Mouse (Mus musculus): ENCODE measurements around the gene Aak1. TPM values are rescaled to one million over a fixed set of nuclear protein-coding genes. Genes with fewer than 3 reads are reported as not detected.

Gene Aak1
- polyA plus RNA-seq, 1 experiment = 21.5 TPM

GRCm38 (mm10) chr6:86849692-86850445 is 552 bp downstream of the Aak1 start:
- no peaks in the 10 kb centered on the region for H3K4me1 ChIP-seq (ENCODE audit: control insufficient read depth, insufficient read depth, insufficient read length)
- no peaks in the 10 kb centered on the region for H3K27me3 ChIP-seq (ENCODE audit: control insufficient read depth, insufficient read depth, low read length)
- no peaks in the 10 kb centered on the region for H3K36me3 ChIP-seq (ENCODE audit: control insufficient read depth, insufficient read depth, low read length)
- DNase-seq (ENCODE audit: low read depth in 1 of 2, low spot score in 2 of 2) = peak in 1 of 2 experiments; percentile 15
- H3K4me3 ChIP-seq (ENCODE audit: extremely low read depth, insufficient read depth, insufficient read length) = peak overlapping the region; percentile 97
- TF ChIP-seq CTCF (IDR thresholded peaks at IDR 0.05; ENCODE audit: extremely low read depth, insufficient read depth, insufficient read length, insufficient replicate concordance) (no peak), POLR2A (IDR thresholded peaks at IDR 0.05; ENCODE audit: low read depth, low read length) (no peak)
- peak overlapping the region; percentile 100 for H3K27ac ChIP-seq (ENCODE audit: insufficient read depth, low read length)
- WGBS = under 1% methylated on average over 36 of the region's 36 CpGs

- TF ChIP-seq POLR2A (IDR thresholded peaks at IDR 0.05; ENCODE audit: low read depth, low read length) = no peak
- TF ChIP-seq CTCF (IDR thresholded peaks at IDR 0.05; ENCODE audit: extremely low read depth, insufficient read depth, insufficient read length, insufficient replicate concordance) = no peak
- peak in 1 of 2 experiments; percentile 35 for DNase-seq (ENCODE audit: low read depth in 1 of 2, low spot score in 2 of 2)
These were observed 1.3 kb downstream of the Aak1 start for GRCm38 (mm10) chr6:86850588-86850987.

GRCm38 (mm10) chr6:86851561-86851960 is 2.2 kb downstream of the Aak1 start:
- Histone ChIP-seq H3K4me1 (ENCODE audit: control insufficient read depth, insufficient read depth, insufficient read length) (no peaks in the 10 kb centered on the region), H3K36me3 (ENCODE audit: control insufficient read depth, insufficient read depth, low read length) (peaks cover 5% of the 10 kb centered on the region; the same call in 1 of the 2 replicates), H3K27me3 (ENCODE audit: control insufficient read depth, insufficient read depth, low read length) (no peaks in the 10 kb centered on the region), H3K27ac (ENCODE audit: insufficient read depth, low read length) (peak overlapping the region; percentile 6; the same call in 1 of the 2 replicates), H3K4me3 (ENCODE audit: extremely low read depth, insufficient read depth, insufficient read length) (no peak overlapping the region; the same call in 1 of the 2 replicates)
- no peak for DNase-seq (ENCODE audit: low read depth in 1 of 2, low spot score in 2 of 2)
- TF ChIP-seq CTCF (IDR thresholded peaks at IDR 0.05; ENCODE audit: extremely low read depth, insufficient read depth, insufficient read length, insufficient replicate concordance) (no peak), POLR2A (IDR thresholded peaks at IDR 0.05; ENCODE audit: low read depth, low read length) (no peak)
- WGBS = 26% methylated on average over 1 of the region's 1 CpGs

More at GRCm38 (mm10) chr6:86850588-86850987, 1.3 kb downstream of the Aak1 start:
- 6% methylated on average over 4 of the region's 4 CpGs for WGBS
- H3K4me3 ChIP-seq (ENCODE audit: extremely low read depth, insufficient read depth, insufficient read length) = peak overlapping the region; percentile 97
- no peaks in the 10 kb centered on the region for H3K27me3 ChIP-seq (ENCODE audit: control insufficient read depth, insufficient read depth, low read length)
- H3K4me1 ChIP-seq (ENCODE audit: control insufficient read depth, insufficient read depth, insufficient read length) = no peaks in the 10 kb centered on the region
- H3K27ac ChIP-seq (ENCODE audit: insufficient read depth, low read length) = peak overlapping the region; percentile 100
- peaks cover 2% of the 10 kb centered on the region; the same call in 1 of the 2 replicates for H3K36me3 ChIP-seq (ENCODE audit: control insufficient read depth, insufficient read depth, low read length)

- Histone ChIP-seq H3K4me1 (ENCODE audit: control insufficient read depth, insufficient read depth, insufficient read length) (no peaks in the 10 kb centered on the region), H3K27me3 (ENCODE audit: control insufficient read depth, insufficient read depth, low read length) (no peaks in the 10 kb centered on the region), H3K27ac (ENCODE audit: insufficient read depth, low read length) (no peak overlapping the region), H3K4me3 (ENCODE audit: extremely low read depth, insufficient read depth, insufficient read length) (no peak overlapping the region), H3K36me3 (ENCODE audit: control insufficient read depth, insufficient read depth, low read length) (peaks cover 7% of the 10 kb centered on the region; the same call in 1 of the 2 replicates)
- WGBS = 82% methylated on average over 3 of the region's 3 CpGs
- no peak for TF ChIP-seq POLR2A (IDR thresholded peaks at IDR 0.05; ENCODE audit: low read depth, low read length)
- TF ChIP-seq CTCF (IDR thresholded peaks at IDR 0.05; ENCODE audit: extremely low read depth, insufficient read depth, insufficient read length, insufficient replicate concordance) = no peak
- DNase-seq (ENCODE audit: low read depth in 1 of 2, low spot score in 2 of 2) = no peak
These were observed 4.6 kb downstream of the Aak1 start for GRCm38 (mm10) chr6:86853928-86854327.

GRCm38 (mm10) chr6:86854941-86855340 is 5.6 kb downstream of the Aak1 start:
- no peak overlapping the region for H3K27ac ChIP-seq (ENCODE audit: insufficient read depth, low read length)
- WGBS = 93% methylated on average over 4 of the region's 4 CpGs
- DNase-seq (ENCODE audit: low read depth in 1 of 2, low spot score in 2 of 2) = no peak
- TF ChIP-seq CTCF (IDR thresholded peaks at IDR 0.05; ENCODE audit: extremely low read depth, insufficient read depth, insufficient read length, insufficient replicate concordance) (no peak), POLR2A (IDR thresholded peaks at IDR 0.05; ENCODE audit: low read depth, low read length) (no peak)
- no peaks in the 10 kb centered on the region for H3K4me1 ChIP-seq (ENCODE audit: control insufficient read depth, insufficient read depth, insufficient read length)
- H3K4me3 ChIP-seq (ENCODE audit: extremely low read depth, insufficient read depth, insufficient read length) = no peak overlapping the region
- H3K27me3 ChIP-seq (ENCODE audit: control insufficient read depth, insufficient read depth, low read length) = no peaks in the 10 kb centered on the region
- peaks cover 9% of the 10 kb centered on the region; the same call in 1 of the 2 replicates for H3K36me3 ChIP-seq (ENCODE audit: control insufficient read depth, insufficient read depth, low read length)

GRCm38 (mm10) chr6:86858606-86859005 is 9.3 kb downstream of the Aak1 start:
- H3K27me3 ChIP-seq (ENCODE audit: control insufficient read depth, insufficient read depth, low read length) = no peaks in the 10 kb centered on the region
- no peak overlapping the region for H3K4me3 ChIP-seq (ENCODE audit: extremely low read depth, insufficient read depth, insufficient read length)
- no peak overlapping the region for H3K27ac ChIP-seq (ENCODE audit: insufficient read depth, low read length)
- no peaks in the 10 kb centered on the region for H3K4me1 ChIP-seq (ENCODE audit: control insufficient read depth, insufficient read depth, insufficient read length)
- peaks cover 10% of the 10 kb centered on the region; the same call in 1 of the 2 replicates for H3K36me3 ChIP-seq (ENCODE audit: control insufficient read depth, insufficient read depth, low read length)
- no peak for DNase-seq (ENCODE audit: low read depth in 1 of 2, low spot score in 2 of 2)
- WGBS = 89% methylated on average over 3 of the region's 3 CpGs
- TF ChIP-seq CTCF (IDR thresholded peaks at IDR 0.05; ENCODE audit: extremely low read depth, insufficient read depth, insufficient read length, insufficient replicate concordance) (no peak), POLR2A (IDR thresholded peaks at IDR 0.05; ENCODE audit: low read depth, low read length) (no peak)
